Mouse (Mus musculus) spleen, adult 12 weeks (tissue): ENCODE measurements around the gene Ier5l.

Experiments used
- DNase-seq: peaks from one replicate; pipeline ENCODE4 v3.0.0; 2022; ENCODE audit warnings: low spot score

Gene Ier5l

DNA sequence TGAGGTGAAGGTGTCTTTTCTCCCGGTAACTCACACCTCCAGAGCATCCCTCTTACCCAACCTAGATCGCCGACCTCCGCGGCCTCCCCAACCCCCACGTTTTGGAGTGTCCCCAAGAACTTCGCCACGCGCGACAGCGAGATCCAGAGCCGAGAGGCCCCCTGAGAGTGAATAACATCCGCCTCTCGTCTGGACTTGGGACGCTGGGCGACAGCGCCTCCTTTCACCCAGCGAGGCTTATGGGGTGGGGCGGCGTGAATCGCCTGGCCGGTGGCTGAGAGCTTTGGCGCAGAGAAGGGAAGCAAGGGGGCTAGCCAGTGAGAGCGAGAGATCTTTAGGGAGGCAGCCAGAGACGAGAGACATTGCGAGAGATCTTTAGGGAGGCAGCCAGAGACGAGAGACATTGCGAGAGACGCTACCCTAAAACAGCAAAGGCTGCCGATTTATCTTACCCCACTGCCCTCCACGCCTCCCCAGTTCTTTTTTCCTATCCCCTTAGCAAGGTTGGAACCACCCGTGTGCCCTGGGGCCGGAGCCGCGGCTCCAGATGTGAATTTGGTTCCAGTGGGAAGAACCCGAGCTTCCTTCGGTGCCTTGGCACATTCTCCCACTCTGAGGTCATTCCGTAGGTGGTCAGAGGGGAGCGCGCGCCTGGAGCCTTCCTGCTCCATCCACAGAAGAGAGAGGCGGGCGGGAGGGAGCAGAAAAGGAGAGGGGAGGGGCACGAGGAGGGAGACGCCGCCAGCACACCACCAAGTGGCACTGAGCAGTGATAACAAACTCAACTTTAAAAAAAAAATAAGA, 3.7 kb downstream of the Ier5l start:
- DNase-seq: no peak

DNA sequence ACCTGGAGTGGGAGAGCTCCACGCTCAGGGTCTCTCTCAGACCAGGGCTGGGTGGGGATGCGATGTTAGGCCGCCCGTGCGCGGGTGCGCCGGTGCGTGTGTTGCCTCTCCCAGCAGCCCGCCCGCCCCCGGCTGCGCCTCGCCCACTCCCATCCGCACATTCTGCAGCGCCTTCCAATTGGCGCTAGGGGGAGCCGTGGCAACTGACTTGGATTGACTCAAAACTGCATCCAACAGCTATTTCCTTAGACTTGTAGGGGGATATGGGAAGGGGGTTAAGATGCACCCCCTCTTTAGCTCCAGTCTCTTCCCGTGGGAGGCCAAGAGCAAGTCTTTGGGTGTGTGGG, 4.2 kb downstream of the Ier5l start:
- no peak for DNase-seq

DNA sequence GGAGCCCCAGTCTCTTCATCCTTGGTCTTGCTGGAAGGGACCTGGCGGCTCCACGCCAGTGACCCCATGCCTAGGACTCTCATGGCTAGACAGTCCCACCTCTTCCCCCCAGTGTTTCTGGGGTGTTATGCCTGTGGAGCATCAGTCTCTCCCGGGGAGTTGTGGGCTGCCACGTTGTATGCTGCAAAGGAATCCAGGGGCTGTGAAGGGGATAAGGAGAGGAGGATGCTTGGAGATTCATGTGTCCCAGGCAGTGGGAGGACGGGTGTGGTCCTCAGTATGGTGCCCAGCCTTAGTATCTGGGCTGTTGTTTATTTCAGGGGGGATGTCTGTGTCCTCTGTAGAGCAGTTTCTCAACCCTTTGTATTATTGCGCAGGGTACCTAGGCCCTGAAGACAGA, 5.0 kb downstream of the Ier5l start:
- DNase-seq: no peak

DNA sequence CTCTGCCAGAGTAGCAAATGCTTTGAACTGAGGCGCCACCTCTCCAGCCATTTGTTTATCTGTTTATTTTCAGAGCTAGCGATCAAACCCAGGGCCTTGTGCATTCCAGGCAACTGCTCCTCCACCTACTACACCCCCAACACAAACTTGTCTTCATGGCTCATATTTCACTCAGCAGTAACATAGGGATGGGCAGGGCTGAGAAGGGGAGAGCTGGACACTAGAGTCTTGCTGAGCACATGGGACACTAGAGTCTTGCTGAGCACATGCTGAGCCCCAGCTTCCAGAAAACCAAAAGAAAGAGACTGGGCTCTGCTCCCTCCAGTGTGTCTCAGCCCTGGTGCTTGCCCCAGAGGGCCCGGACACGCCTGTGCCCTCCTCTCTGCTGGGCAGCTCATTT, 7.2 kb downstream of the Ier5l start:
- no peak for DNase-seq

DNA sequence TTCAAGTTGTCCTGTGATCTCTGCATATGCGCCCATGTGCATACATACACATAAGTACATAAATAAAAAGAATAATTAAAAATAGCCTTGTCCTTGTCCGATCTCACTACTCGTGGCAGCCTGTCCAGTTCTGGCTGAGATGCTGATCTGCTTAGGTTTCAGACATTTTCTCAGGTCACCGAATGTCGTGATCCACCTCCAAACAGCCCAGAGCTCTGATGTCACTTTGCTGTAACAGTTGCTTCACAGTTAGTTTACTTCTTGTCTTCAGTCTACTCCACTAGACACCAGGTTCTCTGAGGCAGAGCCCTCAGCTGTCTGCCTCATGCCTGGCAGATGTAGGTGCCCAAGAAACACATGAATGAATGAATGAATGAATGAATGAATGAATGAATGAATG, 9.6 kb downstream of the Ier5l start:
- no peak for DNase-seq

DNA sequence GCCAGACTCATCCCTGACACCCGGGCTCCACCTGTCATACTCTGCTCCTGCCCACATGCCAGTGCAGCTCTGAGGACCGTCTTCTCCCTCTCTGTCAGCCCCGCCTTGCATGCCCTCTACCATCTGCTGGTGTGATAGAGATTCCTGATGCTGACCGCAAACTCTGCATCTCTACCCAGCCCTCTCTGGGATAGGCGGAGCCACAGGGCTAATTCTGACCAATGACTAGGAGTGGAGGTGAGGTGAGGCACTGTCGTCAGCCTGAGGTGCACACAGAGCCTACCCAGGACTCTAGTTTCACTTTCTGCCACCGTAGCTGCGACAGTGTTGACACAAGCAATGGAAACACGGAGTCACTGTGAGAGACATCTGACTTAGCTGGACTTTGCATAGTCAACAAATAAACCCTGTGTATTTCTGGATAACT, 10.1 kb downstream of the Ier5l start:
- peak; percentile 64 for DNase-seq

DNA sequence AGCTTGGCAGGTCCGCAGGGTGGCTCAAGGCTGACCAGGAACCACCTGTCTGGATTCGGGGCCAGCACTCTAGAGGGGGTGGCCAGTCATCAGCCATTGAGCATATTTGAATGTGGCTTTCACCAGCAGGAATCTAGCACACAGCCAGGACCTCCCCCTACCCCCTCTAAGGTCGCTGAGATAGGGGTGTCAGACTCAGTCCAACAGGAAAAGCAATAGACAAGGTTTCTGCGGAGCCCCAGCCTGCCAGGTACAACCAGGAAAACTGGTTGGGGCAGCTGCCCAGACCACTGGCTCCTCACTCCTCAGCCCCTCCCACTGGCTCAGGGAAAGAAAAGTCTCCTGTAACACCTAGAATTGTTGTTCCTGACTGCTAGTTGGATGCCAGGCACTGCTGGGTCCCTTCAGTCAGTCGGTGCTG, 10.7 kb downstream of the Ier5l start:
- DNase-seq: no peak

DNA sequence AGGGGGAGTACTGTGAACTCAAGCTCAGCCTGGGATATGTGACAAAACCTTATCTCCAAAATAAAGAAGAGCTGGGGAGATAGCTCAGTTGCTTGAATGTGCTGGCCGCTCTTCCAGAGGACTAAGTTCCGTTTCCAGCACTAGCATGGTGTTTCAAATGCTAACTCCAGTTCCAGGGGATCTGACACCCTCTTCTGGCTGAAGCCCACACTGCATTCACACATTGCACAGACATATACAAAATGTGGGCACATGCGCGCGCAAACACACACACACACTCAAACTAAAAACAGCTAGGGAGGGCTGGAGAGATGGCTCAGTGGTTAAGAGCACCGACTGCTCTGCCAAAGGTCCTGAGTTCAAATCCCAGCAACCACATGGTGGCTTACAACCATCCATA, 14.8 kb downstream of the Ier5l start:
- no peak for DNase-seq

DNA sequence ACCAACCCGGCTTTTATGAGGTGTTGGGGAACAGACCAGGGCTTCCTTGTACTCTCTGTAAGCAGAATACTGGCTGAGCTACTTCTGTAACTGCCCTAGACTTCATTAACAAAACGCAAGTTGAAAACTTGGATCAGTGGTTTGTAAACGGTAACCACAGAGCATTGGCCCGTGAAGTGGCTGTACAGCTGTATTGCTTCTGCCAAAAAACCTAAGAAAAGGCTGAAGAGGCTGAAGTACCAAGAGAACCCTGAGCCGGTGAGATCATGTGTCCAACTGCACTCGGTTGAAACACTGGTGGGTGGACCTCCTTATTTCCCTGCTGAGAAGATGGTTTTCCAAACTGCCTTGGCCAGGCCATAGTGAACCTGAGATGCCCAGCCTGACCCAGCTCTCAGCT, 15.7 kb downstream of the Ier5l start:
- DNase-seq: no peak

DNA sequence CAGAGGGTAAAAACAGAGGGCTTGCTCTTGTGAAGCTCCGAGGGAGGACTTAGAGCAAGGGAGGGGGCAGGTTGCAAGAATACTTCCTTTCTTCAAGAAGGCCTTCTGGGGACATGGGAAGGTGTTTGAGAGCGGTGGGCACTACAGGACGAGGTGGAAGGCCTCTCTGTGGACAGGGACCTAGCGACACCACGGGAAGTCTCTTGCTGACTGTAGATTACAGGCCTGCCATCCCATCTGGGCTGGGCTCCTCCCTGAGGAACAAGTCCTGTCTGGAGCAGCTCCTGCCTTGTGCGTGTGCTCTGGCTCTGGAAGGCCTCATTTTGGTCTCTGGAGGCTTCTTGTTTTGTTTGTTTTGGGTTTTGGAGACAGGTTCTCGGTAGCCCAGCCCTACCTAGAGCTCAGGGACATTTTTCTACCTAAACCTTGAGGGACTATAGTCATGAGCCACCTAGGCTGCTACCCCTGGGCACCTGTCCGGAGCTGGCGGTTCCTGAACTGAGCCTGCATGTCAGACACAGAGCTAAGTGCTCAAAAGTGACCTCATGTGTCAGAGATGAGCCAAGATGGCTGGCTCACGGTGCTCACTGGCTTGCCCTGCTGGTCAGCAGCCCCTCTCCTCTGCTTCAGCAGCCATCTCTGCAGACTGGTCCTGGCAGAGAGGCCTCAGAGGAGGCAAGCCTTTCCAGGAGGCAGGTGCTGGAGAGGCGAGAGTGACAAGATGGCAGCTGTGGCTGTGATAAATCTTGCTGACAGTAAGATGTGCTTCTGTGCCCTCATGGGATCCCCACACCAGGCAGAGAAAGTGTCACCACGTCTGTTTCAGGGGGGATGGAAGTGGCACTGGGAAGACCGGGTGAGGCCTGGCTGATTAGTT, 17.7 kb downstream of the Ier5l start:
- no peak for DNase-seq

DNA sequence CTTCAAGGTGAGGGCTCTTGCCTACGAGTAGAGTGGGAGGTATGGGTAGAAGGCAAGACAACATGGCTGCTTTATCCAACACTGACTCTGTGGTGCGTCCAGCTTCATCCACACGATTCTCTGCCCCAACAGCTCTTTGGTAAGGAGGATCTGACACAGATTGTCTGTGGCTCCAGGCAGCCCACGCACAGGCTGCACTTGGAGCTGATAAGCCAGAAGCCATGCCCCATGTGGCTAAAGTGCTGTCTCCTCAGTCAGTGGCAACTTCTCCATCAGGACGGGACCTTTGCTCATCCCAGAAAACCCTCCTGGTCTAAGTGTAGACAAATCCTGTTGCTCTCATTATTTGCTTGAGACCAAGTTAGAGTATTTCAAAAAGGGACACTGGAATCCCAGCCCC, 19.4 kb downstream of the Ier5l start:
- DNase-seq: no peak

DNA sequence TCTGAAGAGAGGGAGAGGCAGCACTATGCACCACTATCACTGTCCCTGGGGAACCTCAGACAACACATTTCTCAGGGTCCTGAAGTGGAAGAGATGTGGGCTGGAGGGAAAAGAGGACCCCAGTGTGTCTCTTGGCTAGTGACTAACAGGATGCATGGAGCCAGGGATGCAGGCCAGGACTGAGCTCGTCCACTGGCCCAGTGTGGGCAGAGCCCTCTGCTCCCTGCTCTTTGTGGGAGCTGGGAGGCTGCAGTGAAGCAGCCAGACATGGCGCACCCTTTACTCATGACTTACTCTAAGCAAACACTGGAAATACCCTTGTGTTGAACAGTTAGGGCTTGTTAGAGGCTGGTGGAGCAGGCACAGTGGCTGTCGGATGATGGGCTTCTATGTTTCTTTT, 20.4 kb downstream of the Ier5l start:
- no peak for DNase-seq

DNA sequence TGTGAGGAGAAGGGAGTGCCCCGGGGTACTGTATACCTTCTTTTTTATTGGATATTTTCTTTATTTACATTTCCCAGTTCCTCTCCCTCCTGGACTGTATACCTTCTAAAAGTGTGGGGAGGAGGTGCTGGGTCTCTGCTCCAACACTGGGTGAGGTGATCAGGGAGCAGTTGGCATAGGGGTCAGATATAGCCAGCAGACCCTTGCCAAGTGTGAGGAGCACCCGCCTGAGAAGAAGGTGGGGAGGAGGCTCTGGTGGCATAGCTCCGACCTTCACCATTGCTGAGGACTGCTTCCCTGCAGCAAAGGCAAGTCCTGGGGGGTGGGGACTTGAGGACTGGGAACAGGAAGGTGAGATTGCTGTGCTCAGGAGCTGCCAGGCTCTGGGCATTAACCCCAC, 22.5 kb downstream of the Ier5l start:
- DNase-seq: no peak

DNA sequence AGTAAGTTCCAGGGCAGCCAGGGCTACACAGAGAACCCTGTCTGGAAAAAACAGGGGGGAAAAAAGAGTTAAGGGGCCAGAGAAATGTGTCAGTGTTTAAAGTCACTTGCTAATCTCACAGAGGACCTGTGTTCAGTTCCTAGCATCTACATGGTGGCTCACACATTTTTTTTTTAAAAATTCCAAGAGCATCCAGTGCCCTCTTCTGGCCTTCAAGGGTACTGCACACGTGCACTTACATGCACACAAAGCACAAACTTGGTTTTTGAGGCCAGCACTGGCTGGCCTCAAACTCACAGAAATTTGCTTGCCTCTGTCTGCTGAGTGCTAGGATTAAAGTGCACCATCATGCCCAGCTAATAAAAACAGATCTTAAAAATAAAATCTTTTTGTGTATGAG, 23.5 kb downstream of the Ier5l start:
- DNase-seq: no peak

DNA sequence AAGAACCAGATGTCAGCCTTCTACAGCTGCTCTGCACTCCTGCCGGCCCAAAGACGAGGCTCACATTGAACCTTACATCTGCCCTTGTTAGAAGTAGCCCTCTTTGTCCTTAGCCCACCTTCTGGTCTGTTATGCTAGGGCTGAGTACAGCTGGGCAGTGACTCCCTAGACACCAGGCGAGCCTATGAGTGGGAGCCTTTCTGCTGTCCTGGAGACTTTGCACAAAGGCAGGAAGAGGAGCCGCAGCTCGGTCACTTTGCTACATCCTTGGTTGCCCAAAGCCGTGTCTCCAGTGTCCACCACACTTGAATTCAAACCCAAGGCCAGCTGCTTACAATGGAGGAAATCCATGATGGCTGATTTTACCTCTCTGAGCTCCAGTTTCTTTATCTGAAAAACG, 25.6 kb downstream of the Ier5l start:
- no peak for DNase-seq

DNA sequence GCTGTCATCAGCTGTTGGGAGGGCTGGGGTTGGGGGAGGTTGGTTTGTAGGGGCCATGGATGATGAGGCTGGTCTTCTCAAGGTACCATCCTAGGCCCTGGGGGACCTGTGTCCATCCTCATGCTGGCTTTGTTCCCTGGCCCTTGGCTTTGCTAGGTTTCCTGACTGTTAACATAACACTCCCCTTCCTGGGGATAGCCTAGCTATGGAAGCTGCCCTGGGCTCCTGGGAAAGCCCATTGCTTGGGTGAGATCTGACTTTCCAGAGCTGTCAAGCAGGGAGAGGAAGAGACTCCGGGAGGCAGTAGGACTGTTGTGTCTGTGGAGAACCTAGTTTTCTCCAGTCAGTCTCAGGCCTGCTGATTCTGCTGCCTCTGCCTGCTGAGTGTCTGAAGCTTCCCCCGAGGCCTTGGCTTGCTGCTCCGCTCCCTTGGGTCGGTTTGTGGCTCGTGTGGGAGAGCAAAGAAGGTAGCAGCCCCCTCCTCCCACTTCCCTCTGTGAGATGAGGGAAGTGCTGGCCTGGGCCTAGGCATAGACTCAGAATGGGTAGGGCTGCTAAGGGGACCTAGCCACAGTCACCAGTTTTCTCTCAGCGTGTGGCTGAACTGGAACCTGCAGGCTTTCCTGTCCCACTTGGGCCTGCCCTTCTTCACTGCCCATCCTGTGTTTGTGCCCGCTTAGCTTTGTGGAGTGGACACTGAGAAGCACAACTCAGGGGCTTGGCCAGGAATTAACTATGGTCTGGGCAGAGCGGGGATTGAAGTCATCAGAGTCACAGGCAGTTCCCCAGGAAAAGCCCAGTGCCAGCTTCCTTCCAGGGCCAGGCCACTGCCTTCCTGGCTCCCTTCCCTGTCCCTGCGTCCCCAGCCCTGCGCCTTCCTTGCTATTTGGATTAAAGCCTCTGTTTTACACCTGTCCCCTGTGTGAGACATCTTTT, 26.9 kb downstream of the Ier5l start:
- DNase-seq: no peak

DNA sequence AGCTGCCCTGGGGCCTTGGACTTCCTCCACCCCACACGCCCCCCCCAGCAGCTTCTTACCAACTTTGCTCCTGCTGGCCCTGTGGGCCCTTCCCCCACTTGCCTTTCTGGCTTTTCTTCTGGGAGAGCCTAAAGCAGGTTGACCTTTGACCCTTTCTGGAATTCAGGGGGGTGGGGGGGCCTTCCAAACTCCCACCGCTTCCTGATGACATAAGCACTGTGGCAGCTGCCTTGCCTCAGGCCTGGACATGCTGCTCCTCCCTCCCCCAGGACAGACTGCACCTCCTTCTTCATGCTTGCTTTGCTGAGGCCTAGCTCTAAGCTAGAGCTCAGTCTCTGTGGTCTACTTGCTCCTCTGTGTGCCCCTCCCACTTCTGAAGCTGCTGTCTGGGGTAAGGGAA, 28.7 kb downstream of the Ier5l start:
- no peak for DNase-seq

DNA sequence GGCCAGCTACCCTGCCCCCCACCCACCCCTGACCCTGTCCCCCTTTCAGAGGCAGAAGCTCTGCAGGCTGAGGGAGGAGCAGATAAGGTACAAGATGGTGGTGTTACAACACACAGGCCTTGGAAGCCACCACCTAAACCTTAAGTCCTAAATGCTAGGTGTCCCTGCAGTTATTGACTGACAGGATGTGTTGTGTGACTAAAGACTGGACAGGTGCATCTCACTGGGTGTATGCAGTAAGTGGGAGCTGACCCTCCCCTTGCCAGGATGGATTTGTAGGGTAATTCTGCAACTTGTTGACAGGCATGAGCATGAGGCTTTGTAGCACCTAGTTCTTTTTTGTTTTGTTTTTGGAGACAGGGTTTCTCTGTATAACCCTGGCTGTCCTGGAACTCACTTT, 29.6 kb downstream of the Ier5l start:
- DNase-seq: no peak

DNA sequence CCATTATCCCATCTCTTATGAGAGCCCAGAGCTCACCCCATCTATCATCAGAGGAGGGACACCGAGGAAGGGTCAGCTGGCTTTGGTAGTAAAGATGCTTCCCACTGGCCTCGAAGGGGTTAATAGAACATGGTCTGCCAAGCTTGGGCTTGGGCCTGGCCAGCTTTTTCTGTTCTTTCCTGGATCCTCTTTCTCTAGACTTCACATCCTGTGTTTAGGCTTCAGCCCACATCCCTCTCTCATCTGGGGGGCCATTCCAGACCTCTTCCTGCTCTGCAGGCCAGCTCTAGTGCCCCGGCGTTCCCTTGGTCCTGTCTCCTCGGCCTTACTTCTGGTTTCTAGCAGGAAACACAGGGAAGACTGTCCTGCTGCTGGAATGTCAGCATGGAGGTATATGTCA, 30.0 kb downstream of the Ier5l start:
- no peak for DNase-seq

DNA sequence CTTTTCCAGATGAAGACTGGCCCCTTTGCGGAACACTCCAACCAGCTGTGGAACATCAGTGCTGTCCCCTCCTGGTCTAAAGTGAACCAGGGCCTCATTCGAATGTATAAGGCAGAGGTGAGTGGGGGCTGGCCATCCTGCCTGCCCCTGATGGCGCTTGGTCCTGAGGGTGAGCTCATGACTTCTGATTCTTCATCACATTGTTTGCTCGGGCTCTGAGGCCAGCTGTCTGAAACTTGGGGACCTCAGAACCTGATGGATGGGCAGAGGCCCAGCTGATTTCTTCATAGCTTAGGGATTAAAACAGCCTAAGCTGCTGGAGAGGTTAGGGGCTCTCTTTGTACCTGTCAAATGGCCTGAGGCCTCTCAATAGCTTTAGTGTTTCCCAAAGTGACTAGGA, 30.7 kb downstream of the Ier5l start:
- DNase-seq: no peak

DNA sequence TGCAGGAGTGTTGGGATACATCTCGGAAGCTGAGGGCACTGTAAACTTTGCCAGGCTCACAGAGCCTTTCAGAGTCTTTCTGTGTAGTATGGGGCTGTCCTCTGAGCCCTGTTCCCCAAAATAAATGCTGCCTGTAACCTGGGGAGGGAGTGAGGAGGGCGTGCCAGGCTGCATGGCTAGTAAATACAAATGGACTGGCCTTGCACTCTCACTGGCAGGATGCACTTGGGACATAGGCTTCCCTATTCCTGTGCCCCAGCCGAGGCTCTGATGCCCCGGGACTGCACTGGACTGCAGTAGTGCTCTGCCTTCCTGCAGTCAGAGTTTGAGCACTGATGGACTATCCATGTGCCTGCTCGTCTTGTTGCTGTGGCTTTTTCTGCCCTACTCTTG, 31.5 kb downstream of the Ier5l start:
- DNase-seq: no peak
